Mouse (Mus musculus): Measurements from ENCODE around the gene Cdk6. TPM values are rescaled to one million over a fixed set of nuclear protein-coding genes. Genes with fewer than 3 reads are reported as not detected.
"Not testable (repeated sequence)": the region's sequence is repeated elsewhere in the genome, so short reads cannot be mapped to it uniquely, and the experiment has no call there.

The Cdk6 gene
- polyA plus RNA-seq, 1 experiment from 2014 or later: 36.0 TPM

- Histone ChIP-seq H3K4me1 (no peaks in the 10 kb centered on the region), H3K4me3 (replicated peaks) (no peak overlapping the region), H3K36me3 (peaks cover 11% of the 10 kb centered on the region), H3K9ac (no peak overlapping the region), H3K4me2 (replicated peaks) (no peak overlapping the region), H3K27ac (replicated peaks) (no peak overlapping the region), H3K27me3 (no peaks in the 10 kb centered on the region), H3K9me3 (replicated peaks) (no peaks in the 10 kb centered on the region)
- ATAC-seq (ENCODE audit: insufficient number of reproducible peaks, low FRiP score, low TSS enrichment, low read depth): no peak
- WGBS: 82% methylated on average over 18 of the region's 18 CpGs
Measured at GRCm38 (mm10) chr5:3520493-3521359, 179.4 kb downstream of the Cdk6 start.

GRCm38 (mm10) chr5:3521741-3522140, 180.5 kb downstream of the Cdk6 start:
- no peaks in the 10 kb centered on the region for H3K27me3 ChIP-seq
- H3K9ac ChIP-seq: no peak overlapping the region
- WGBS: 88% methylated on average over 12 of the region's 12 CpGs
- H3K4me1 ChIP-seq: no peaks in the 10 kb centered on the region
- no peak for ATAC-seq (ENCODE audit: insufficient number of reproducible peaks, low FRiP score, low TSS enrichment, low read depth)
- H3K4me2 ChIP-seq (replicated peaks): no peak overlapping the region
- H3K27ac ChIP-seq (replicated peaks): no peak overlapping the region
- H3K36me3 ChIP-seq: peaks cover 11% of the 10 kb centered on the region
- H3K9me3 ChIP-seq (replicated peaks): no peaks in the 10 kb centered on the region
- no peak overlapping the region for H3K4me3 ChIP-seq (replicated peaks)

- no peaks in the 10 kb centered on the region for H3K9me3 ChIP-seq (replicated peaks)
- no peak overlapping the region for H3K27ac ChIP-seq (replicated peaks)
- H3K4me3 ChIP-seq (replicated peaks): no peak overlapping the region
- H3K36me3 ChIP-seq: peaks cover 11% of the 10 kb centered on the region
- WGBS: 90% methylated on average over 10 of the region's 10 CpGs
- H3K9ac ChIP-seq: no peak overlapping the region
- H3K4me1 ChIP-seq: no peaks in the 10 kb centered on the region
- H3K27me3 ChIP-seq: no peaks in the 10 kb centered on the region
- H3K4me2 ChIP-seq (replicated peaks): no peak overlapping the region
- no peak for ATAC-seq (ENCODE audit: insufficient number of reproducible peaks, low FRiP score, low TSS enrichment, low read depth)
Measured at GRCm38 (mm10) chr5:3522826-3523225, 181.5 kb downstream of the Cdk6 start.

- 35% methylated on average over 5 of the region's 5 CpGs for WGBS
- ATAC-seq (ENCODE audit: insufficient number of reproducible peaks, low FRiP score, low TSS enrichment, low read depth): no peak
- 0 out of 2 replicates have a peak, but pooled peaks cover 8% of the 10 kb centered on the region for H3K4me1 ChIP-seq
- H3K27me3 ChIP-seq: no peaks in the 10 kb centered on the region
- no peak overlapping the region for H3K9ac ChIP-seq
- H3K4me3 ChIP-seq (replicated peaks): no peak overlapping the region
- H3K9me3 ChIP-seq (replicated peaks): no peaks in the 10 kb centered on the region
- no peaks in the 10 kb centered on the region; the same call in 1 of the 2 replicates for H3K36me3 ChIP-seq
- no peak overlapping the region for H3K27ac ChIP-seq (replicated peaks)
- H3K4me2 ChIP-seq (replicated peaks): no peak overlapping the region
Measured at GRCm38 (mm10) chr5:3527041-3527691, 185.9 kb downstream of the Cdk6 start.

GRCm38 (mm10) chr5:3529585-3530189, 188.4 kb downstream of the Cdk6 start:
- WGBS: 34% methylated on average over 10 of the region's 10 CpGs
- no peaks in the 10 kb centered on the region for H3K9me3 ChIP-seq (replicated peaks)

GRCm38 (mm10) chr5:3532048-3532447, 190.8 kb downstream of the Cdk6 start:
- not testable (repeated sequence) for H3K4me2 ChIP-seq (replicated peaks); H3K9ac ChIP-seq; H3K36me3 ChIP-seq; H3K4me3 ChIP-seq (replicated peaks); H3K27me3 ChIP-seq; ATAC-seq (ENCODE audit: insufficient number of reproducible peaks, low FRiP score, low TSS enrichment, low read depth); H3K9me3 ChIP-seq (replicated peaks); H3K27ac ChIP-seq (replicated peaks); H3K4me1 ChIP-seq

More at GRCm38 (mm10) chr5:3529585-3530189, 188.4 kb downstream of the Cdk6 start:
- Histone ChIP-seq H3K4me1 (0 out of 2 replicates have a peak, but pooled peaks cover 8% of the 10 kb centered on the region), H3K4me3 (replicated peaks) (no peak overlapping the region), H3K27me3 (no peaks in the 10 kb centered on the region), H3K4me2 (replicated peaks) (no peak overlapping the region), H3K36me3 (no peaks in the 10 kb centered on the region), H3K27ac (replicated peaks) (no peak overlapping the region), H3K9ac (no peak overlapping the region)
- ATAC-seq (ENCODE audit: insufficient number of reproducible peaks, low FRiP score, low TSS enrichment, low read depth): peak; percentile 63; the same call in 1 of the 2 replicates

- Histone ChIP-seq H3K4me1 (0 out of 2 replicates have a peak, but pooled peaks cover 4% of the 10 kb centered on the region), H3K27me3 (no peaks in the 10 kb centered on the region), H3K36me3 (no peaks in the 10 kb centered on the region), H3K9ac (no peak overlapping the region), H3K4me2 (replicated peaks) (no peak overlapping the region), H3K27ac (replicated peaks) (no peak overlapping the region), H3K4me3 (replicated peaks) (no peak overlapping the region), H3K9me3 (replicated peaks) (no peaks in the 10 kb centered on the region)
- no peak for ATAC-seq (ENCODE audit: insufficient number of reproducible peaks, low FRiP score, low TSS enrichment, low read depth)
- WGBS: 74% methylated on average over 3 of the region's 3 CpGs
Measured at GRCm38 (mm10) chr5:3536592-3537212, 195.4 kb downstream of the Cdk6 start.

GRCm38 (mm10) chr5:3538505-3539472, 197.5 kb downstream of the Cdk6 start:
- no peak overlapping the region for H3K9ac ChIP-seq
- no peaks in the 10 kb centered on the region for H3K36me3 ChIP-seq
- H3K4me3 ChIP-seq (replicated peaks): no peak overlapping the region
- 29% methylated on average over 11 of the region's 11 CpGs for WGBS
- no peaks in the 10 kb centered on the region for H3K27me3 ChIP-seq
- 0 out of 2 replicates have a peak, but pooled peaks cover 4% of the 10 kb centered on the region for H3K4me1 ChIP-seq
- no peak overlapping the region for H3K27ac ChIP-seq (replicated peaks)
- H3K9me3 ChIP-seq (replicated peaks): no peaks in the 10 kb centered on the region
- no peak overlapping the region for H3K4me2 ChIP-seq (replicated peaks)
- ATAC-seq (ENCODE audit: insufficient number of reproducible peaks, low FRiP score, low TSS enrichment, low read depth): no peak

GRCm38 (mm10) chr5:3541871-3542270, 200.6 kb downstream of the Cdk6 start:
- H3K27me3 ChIP-seq: no peaks in the 10 kb centered on the region
- WGBS: 72% methylated on average over 6 of the region's 6 CpGs
- no peak for ATAC-seq (ENCODE audit: insufficient number of reproducible peaks, low FRiP score, low TSS enrichment, low read depth)

More at GRCm38 (mm10) chr5:3541871-3542270, 200.6 kb downstream of the Cdk6 start:
- Histone ChIP-seq H3K9ac (no peak overlapping the region), H3K36me3 (0 out of 2 replicates have a peak, but pooled peaks cover 1% of the 10 kb centered on the region), H3K27ac (replicated peaks) (no peak overlapping the region), H3K4me3 (replicated peaks) (no peak overlapping the region), H3K4me2 (replicated peaks) (no peak overlapping the region), H3K9me3 (replicated peaks) (no peaks in the 10 kb centered on the region), H3K4me1 (peaks cover 15% of the 10 kb centered on the region)

Data from embryonic facial prominence, embryonic 15.5 days (tissue).